Mouse (Mus musculus): ENCODE measurements around the gene Pde10a. TPM values are rescaled to one million over a fixed set of nuclear protein-coding genes. Genes with fewer than 3 reads are reported as not detected.

Gene Pde10a
- total RNA-seq, 2 experiments from 2014 or later, result 4.0 to 6.0 TPM

DNA sequence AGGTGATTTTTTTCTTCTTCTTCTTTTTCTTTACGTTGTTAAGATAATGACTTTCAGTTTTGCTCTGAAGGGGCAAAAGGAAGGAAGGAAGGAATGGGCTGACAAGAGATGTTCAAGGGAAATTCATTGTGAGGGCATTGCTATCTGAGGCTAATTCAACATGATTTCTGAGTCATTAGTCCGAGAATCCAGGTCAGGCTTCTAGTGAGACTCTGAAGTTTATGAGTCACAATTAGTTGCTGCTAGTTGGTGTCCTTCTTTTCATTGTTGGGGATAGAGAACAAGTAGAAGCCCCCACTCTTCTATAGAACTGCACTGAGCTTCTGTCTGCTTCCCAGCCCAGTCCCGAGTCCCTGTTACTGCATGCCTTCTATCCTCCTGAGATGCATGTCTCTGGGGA is 116.3 kb downstream of the Pde10a start:
- no peak for TF ChIP-seq CTCF (IDR thresholded peaks at IDR 0.05)
- intact Hi-C loops (cut with DNase I), result no loop called here
- no peak overlapping the region for H3K4me3 ChIP-seq
- DNase-seq, result no peak
- H3K27ac ChIP-seq, result no peak overlapping the region

DNA sequence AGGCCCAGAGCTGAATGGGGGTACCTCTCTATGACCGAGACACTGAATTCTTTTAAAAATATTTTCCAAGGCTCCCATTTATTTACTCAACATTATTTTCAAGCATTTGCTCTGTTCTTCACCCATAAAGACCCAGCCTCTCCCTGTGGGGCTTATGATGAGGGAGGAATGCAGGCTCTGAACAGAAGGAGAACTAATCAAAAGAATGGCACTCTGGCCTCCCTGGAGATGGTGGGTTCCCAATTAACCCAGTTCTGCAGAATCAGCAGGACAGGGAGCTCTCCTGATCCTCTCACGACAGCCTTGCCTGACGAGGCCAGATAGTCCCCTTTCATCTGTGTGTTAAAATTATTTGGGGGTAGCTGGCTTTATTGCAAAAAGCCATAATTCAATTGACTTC is 117.2 kb downstream of the Pde10a start:
- DNase-seq, result no peak
- TF ChIP-seq CTCF (IDR thresholded peaks at IDR 0.05), result no peak
- H3K4me3 ChIP-seq, result no peak overlapping the region
- no peak overlapping the region for H3K27ac ChIP-seq
- intact Hi-C loops (cut with DNase I), result no loop called here

DNA sequence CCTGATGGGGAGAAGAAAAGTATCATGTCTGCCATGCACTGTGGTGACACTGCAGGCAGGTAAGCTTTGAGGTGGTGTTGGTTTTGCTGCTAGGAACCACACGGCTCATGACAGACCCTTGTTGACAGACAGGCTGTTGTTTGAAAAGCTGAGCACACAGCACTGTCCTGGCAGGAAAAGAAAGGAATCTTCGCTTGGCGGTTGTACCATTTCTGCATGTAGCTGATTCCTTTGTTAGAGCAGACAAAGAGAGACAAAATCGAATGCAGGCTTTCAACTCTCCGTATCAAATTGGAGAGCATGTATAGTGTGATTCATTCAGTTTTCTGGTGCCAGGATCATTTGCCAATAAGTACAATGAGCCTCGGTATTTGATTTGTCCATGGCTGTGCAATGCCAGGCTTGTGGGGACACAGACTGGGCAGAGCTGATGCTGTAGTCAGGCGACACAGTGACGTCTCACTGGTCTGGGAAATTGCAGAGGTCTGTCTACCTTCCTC is 122.2 kb downstream of the Pde10a start:
- intact Hi-C loops (cut with DNase I), result no loop called here
- DNase-seq, result no peak
- no peak for TF ChIP-seq CTCF (IDR thresholded peaks at IDR 0.05)
- H3K4me3 ChIP-seq, result no peak overlapping the region
- no peak overlapping the region for H3K27ac ChIP-seq

DNA sequence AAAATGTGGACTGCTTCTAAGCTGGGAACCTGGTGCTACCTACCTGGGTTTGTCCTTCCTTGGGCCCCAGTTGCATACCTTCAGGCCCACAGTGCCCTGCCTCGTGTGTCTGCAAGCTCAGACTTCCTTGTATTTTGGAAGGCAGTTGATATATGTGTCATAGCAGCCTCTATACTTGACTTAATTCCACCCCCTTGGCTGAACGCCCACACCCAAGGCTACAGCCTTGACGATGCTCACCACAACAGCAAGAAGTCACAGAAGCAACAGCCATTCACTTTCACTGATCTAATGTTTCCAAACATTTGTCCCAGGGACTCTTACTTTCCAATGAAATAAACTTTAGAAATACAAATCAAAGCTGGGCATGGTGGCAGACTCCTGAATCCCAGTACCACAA is 123.1 kb downstream of the Pde10a start:
- H3K27ac ChIP-seq, result no peak overlapping the region
- no peak for DNase-seq
- H3K4me3 ChIP-seq, result no peak overlapping the region
- no peak for TF ChIP-seq CTCF (IDR thresholded peaks at IDR 0.05)
- intact Hi-C loops (cut with DNase I), result no loop called here

DNA sequence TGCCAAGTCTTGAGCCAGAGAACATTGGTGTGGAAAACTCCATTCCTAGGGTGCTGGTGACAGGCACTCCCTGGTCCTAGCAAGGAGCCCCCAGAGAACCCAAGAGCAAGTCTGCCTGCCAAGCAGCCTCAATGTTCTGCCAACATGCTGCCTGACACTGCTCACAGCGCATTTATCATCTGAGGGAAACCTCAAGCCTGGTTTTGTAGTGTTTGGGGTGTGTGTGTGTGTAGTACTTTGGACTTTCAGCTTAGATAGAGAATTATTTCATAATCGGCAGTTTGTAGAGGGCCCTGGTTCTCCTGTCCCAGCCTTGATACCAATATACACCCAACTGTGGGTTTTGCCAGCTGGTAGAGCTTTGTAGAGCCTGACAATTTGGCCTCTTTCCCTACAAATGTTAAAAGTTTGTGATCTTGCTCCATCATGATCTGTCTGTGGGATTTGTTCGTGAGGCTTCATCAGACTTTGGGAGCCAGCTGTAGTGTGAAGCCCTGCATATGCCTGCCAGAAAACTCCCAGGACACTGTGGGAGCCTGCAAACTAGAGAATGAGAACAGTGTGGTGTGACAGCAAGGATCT is 127.6 kb downstream of the Pde10a start:
- peak overlapping the region; percentile 71 for H3K27ac ChIP-seq
- no peak for TF ChIP-seq CTCF (IDR thresholded peaks at IDR 0.05)
- no peak overlapping the region for H3K4me3 ChIP-seq
- intact Hi-C loops (cut with DNase I), result no loop called here
- peak; percentile 80 for DNase-seq

DNA sequence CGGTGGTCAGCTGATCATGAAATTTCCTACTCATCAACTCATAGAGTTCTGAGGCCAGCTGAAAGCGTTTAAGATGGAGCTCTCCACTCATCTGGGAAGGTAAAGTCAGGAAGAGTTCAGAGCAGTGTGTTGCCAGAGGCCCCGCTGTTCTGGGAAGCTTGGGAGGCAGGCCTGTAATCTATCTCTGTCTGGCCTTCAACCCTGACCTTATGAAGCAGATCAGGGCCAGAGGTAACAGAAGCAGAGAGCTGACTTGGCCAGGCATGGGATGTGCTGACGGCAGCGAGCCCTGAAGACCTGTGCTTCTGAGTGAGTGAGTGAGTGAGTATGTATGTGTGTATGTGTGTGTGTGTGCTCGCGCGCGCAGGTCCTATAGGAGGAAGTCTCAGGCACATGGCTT is 132.5 kb downstream of the Pde10a start:
- peak; percentile 80 for DNase-seq
- intact Hi-C loops (cut with DNase I), result no loop called here
- no peak for TF ChIP-seq CTCF (IDR thresholded peaks at IDR 0.05)
- Histone ChIP-seq H3K27ac (peak overlapping the region; percentile 72), H3K4me3 (no peak overlapping the region)

DNA sequence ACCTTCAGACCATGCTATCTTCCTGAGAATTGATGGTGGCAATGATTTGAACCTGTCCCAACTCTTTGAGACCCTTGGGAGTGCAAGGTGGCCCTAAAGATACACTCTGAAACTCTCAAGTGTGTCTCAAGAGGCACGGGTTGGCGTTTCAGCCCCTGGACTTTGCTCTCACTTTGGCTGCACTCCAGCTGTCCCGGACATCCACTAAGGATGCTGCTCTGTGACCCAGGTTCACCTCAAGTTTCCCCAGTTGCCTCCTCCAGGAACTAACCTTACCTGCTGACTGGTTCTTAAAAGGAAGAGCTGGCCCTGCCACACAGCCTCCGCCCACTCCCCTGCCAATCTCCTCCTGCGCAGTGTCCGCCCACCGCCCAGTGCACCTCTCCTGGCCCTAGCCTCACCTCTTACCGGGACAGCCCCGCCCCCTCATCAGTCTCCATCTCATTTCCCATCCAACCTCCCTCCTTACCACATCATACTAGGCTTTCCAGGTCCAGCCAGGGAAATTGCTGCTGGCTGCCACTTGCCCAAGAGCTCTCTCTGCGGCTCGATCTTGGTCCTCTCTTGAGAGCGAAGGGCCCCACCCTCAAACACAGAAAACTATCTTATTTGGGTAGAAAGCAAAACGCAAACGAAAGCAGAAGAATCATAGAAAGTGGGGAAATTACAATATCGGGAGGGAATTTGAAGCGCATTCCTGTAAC is 133.7 kb downstream of the Pde10a start:
- no peak for TF ChIP-seq CTCF (IDR thresholded peaks at IDR 0.05)
- Histone ChIP-seq H3K4me3 (no peak overlapping the region), H3K27ac (peak overlapping the region; percentile 25; the same call in 1 of the 2 replicates)
- intact Hi-C loops (cut with DNase I), result no loop called here
- DNase-seq, result peak; percentile 33

DNA sequence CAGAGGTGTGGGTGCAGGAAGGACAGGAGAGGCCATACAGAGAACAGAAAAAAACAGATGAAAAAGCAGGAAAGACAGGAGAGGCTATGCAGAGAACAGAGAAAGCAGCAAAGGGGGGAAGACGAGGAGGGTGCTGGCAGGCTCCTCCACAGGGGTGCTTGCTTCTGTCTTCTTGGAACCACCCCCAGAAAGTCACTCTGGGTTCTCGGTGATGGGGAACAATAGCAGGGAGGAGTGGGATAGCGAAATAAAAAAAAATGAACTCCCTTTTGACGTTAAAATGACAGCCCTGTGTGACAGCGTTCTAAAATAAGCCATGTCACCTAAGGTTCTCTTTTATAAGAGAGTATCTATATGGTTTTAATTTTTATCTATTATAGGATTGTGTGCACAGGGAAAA is 141.7 kb downstream of the Pde10a start:
- DNase-seq, result no peak
- intact Hi-C loops (cut with DNase I), result no loop called here
- Histone ChIP-seq H3K27ac (no peak overlapping the region), H3K4me3 (no peak overlapping the region)
- no peak for TF ChIP-seq CTCF (IDR thresholded peaks at IDR 0.05)

DNA sequence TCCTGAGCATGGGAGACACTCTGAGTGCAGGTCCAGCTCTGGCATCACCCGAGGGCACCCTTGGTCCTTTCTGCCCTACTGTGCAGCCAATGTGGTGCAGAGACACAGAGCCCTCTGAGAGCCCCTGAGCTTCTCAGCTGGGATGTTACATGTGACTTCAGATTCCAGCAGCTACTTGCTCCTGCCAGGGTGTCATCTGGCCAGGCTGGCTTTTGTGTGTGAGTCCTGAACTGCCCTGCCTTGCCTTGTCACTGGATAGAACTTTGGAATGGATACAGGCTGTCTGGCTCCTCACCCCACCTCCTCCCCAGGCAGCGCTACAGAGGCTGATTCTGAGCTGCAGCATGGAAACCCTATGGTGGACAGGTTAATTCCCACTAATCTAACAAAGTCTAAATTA is 149.5 kb downstream of the Pde10a start:
- no peak for TF ChIP-seq CTCF (IDR thresholded peaks at IDR 0.05)
- intact Hi-C loops (cut with DNase I), result no loop called here
- H3K27ac ChIP-seq, result no peak overlapping the region
- H3K4me3 ChIP-seq, result no peak overlapping the region
- DNase-seq, result peak; percentile 28

DNA sequence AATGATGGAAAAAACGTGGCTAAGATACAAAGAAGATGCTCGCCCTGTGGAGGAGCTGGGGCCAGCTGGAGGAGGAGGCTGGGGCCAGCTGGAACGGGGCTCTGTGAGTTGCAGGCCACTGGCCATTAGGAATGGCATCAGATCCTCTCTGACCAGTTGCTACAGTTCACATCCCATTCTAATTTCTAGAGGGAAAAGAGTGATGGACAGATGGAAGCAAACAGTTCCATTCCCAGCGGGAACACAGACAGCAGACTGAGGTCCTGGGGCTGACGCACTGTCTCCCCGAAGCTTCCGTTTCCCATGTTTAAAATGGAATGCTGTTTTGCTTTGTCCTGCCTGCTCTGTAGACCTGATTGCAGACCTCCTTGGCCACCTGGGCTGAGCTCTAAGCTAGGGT is 161.2 kb downstream of the Pde10a start:
- TF ChIP-seq CTCF (IDR thresholded peaks at IDR 0.05), result no peak
- Histone ChIP-seq H3K27ac (no peak overlapping the region), H3K4me3 (no peak overlapping the region)
- intact Hi-C loops (cut with DNase I), result no loop called here
- no peak for DNase-seq

DNA sequence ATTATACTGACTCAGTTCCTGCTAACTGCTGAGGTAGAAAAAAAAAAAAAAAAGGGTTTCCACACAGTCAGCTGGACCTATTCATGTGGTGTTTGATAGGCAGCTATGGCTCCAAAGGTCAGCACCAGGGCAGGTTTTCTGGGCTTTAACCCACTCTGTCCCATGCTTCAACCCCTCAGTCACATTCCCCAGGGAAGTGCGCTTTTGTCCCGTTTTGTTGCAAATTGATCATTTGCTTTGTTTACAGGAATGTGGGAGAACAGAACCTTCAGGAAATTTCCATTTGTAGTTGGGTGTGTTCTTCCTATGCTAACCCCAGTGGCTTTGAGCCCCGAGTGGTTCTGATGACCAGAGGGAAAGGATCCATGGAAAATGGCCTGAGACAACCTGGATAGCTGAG is 162.9 kb downstream of the Pde10a start:
- Histone ChIP-seq H3K4me3 (no peak overlapping the region), H3K27ac (no peak overlapping the region)
- DNase-seq, result no peak
- intact Hi-C loops (cut with DNase I), result no loop called here
- TF ChIP-seq CTCF (IDR thresholded peaks at IDR 0.05), result no peak

DNA sequence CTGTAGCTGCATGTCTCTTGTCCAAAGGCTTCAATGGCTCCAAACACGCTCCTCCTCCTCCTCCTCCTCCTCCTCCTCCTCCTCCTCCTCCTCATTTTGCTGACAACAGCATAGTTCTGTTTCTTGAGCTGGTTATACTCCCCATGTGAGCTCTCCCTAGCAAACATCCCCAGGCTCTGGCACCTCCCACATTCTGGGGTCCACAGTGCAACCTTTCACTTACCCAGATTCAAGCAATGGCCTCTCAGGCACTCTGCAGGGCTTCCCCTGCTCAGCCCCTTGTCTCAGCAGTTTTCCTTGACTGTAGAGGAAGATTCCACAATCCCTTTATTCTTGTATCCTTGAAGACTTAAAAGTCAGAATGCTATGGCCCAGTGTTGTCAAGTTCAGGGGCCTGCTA is 173.1 kb downstream of the Pde10a start:
- Histone ChIP-seq H3K27ac (no peak overlapping the region), H3K4me3 (no peak overlapping the region)
- intact Hi-C loops (cut with DNase I), result no loop called here
- no peak for DNase-seq
- TF ChIP-seq CTCF (IDR thresholded peaks at IDR 0.05), result no peak

DNA sequence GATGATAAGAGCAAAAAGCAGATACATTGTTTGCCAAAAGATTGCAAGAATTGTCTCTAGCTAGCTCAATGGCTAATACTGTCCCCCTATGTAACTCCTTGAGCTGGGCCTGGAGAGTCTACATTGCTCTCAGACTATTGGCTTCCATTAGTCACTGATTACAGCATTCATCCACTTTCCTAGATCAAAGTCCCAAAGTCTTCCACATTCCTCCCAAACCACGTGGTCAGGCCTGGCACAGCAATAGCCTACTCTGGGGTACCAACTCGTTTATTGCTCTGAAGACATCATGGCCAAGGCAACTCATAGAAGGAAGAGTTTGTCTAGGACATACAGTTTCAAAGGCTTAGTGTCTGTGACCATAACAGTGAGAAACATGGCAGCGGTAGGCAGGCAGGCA is 173.6 kb downstream of the Pde10a start:
- no peak for TF ChIP-seq CTCF (IDR thresholded peaks at IDR 0.05)
- intact Hi-C loops (cut with DNase I), result no loop called here

DNA sequence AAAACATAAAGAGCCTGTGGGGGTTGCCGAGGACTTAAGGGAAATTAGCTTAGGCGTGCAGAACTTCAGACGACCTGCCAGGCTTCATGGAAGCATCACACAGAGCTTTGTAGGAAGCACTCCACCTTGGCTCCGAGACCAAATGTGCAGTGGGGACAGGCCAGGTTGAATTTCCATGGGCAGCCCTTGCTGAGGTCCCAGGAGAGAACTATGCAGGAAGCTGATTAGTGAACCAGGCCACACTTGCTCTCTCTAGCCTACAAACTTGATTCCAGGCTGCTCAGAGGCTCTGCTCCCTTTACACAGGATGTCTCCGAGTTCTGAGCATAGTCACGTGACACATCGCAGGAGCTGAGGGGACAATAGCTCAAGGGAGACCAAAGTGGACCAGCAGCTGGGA is 175.9 kb downstream of the Pde10a start:
- DNase-seq, result no peak
- intact Hi-C loops (cut with DNase I), result no loop called here
- TF ChIP-seq CTCF (IDR thresholded peaks at IDR 0.05), result no peak
- Histone ChIP-seq H3K27ac (no peak overlapping the region), H3K4me3 (no peak overlapping the region)

More for the DNA sequence above, 173.6 kb downstream of the Pde10a start:
- no peak overlapping the region for H3K27ac ChIP-seq
- no peak overlapping the region for H3K4me3 ChIP-seq
- DNase-seq, result no peak

Data from gastrocnemius, adult 2 months (tissue).